8 mouse cellular contexts compared by ENCODE assay signal in the genomic region with DNA sequence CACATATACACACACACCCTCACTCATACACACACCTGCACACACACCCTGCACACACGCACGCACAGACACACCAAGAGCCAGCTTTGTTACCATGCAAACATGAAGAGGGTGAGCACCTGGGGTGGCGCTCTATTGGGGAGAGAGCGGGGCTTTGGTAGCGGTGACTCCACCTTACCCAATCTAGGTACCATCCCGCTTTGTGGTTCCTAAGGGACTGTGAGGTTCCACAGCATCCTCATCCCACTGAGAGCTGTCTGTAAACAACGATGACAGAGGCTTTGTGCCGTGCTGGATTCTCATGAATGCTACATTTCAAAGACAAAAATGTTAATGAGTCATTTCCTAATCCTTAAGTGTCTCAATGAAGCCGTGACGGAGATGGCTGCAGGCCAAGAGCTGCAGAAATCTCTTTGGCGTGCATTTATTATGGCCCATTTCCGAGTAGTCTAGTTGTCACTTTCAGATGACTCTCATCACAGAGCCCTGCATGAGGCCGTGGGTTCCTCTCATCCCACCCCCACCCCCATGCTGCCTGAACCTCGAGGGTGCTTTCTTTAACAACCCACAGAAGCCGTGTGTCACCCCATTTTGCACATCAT. TPM values are rescaled to one million over a fixed set of nuclear protein-coding genes. Genes with fewer than 3 reads are reported as not detected.
DNase-seq lines count a peak whose midpoint lies in the region; ATAC-seq and TF ChIP-seq lines count a peak whose summit lies in the region.

No protein-coding gene starts in this region.

- no peak overlapping the region for H3K4me2 ChIP-seq in hindbrain, embryonic 14.5 days (replicated peaks)
- H3K4me2 ChIP-seq in heart, embryonic 15.5 days, result no peak overlapping the region
- no peak overlapping the region for H3K4me2 ChIP-seq in midbrain, postnatal 0 days (ENCODE audit: low read depth, low read length, poor library complexity, severe bottlenecking)
- H3K4me2 ChIP-seq in liver, embryonic 11.5 days, result no peak overlapping the region

- no peak overlapping the region for H3K4me3 ChIP-seq in hindbrain, embryonic 14.5 days (replicated peaks; ENCODE audit: low read length)
- no peak overlapping the region for H3K4me3 ChIP-seq in hindbrain, embryonic 10.5 days
- H3K4me3 ChIP-seq in heart, embryonic 15.5 days, result no peak overlapping the region
- no peak overlapping the region for H3K4me3 ChIP-seq in midbrain, postnatal 0 days (ENCODE audit: low read depth, low read length)
- H3K4me3 ChIP-seq in liver, embryonic 11.5 days (ENCODE audit: low read depth, low read length), result no peak overlapping the region

- H3K9ac ChIP-seq in hindbrain, embryonic 14.5 days, result no peak overlapping the region
- no peak overlapping the region for H3K9ac ChIP-seq in heart, embryonic 15.5 days
- H3K9ac ChIP-seq in midbrain, postnatal 0 days (replicated peaks; ENCODE audit: low read length, poor library complexity, severe bottlenecking), result no peak overlapping the region
- H3K9ac ChIP-seq in liver, embryonic 11.5 days (ENCODE audit: low read depth, low read length), result no peak overlapping the region

- no peaks in the 10 kb centered on the region for H3K36me3 ChIP-seq in hindbrain, embryonic 14.5 days (replicated peaks; ENCODE audit: control insufficient read depth, insufficient read depth)
- H3K36me3 ChIP-seq in hindbrain, embryonic 10.5 days, result no peaks in the 10 kb centered on the region
- H3K36me3 ChIP-seq in heart, embryonic 15.5 days, result no peaks in the 10 kb centered on the region
- H3K36me3 ChIP-seq in midbrain, postnatal 0 days (ENCODE audit: insufficient read depth, low read length), result no peaks in the 10 kb centered on the region
- no peaks in the 10 kb centered on the region for H3K36me3 ChIP-seq in liver, embryonic 11.5 days (ENCODE audit: control insufficient read depth, insufficient read depth, low read length)

- H3K27me3 ChIP-seq in hindbrain, embryonic 14.5 days (ENCODE audit: control insufficient read depth, insufficient read depth, low read length), result no peaks in the 10 kb centered on the region
- H3K27me3 ChIP-seq in hindbrain, embryonic 10.5 days (ENCODE audit: insufficient read depth, poor library complexity, severe bottlenecking), result no peaks in the 10 kb centered on the region
- H3K27me3 ChIP-seq in heart, embryonic 15.5 days, result no peaks in the 10 kb centered on the region; the same call in 1 of the 2 replicates
- H3K27me3 ChIP-seq in midbrain, postnatal 0 days (ENCODE audit: insufficient read depth, low read length), result no peaks in the 10 kb centered on the region
- no peaks in the 10 kb centered on the region for H3K27me3 ChIP-seq in liver, embryonic 11.5 days (replicated peaks; ENCODE audit: control insufficient read depth, insufficient read depth, low read length)

- H3K27ac ChIP-seq in hindbrain, embryonic 14.5 days, result no peak overlapping the region
- H3K27ac ChIP-seq in hindbrain, embryonic 10.5 days, result no peak overlapping the region
- H3K27ac ChIP-seq in heart, embryonic 15.5 days, result no peak overlapping the region
- no peak overlapping the region for H3K27ac ChIP-seq in midbrain, postnatal 0 days (ENCODE audit: low read depth, low read length)
- no peak overlapping the region for H3K27ac ChIP-seq in liver, embryonic 11.5 days (ENCODE audit: low read depth, low read length)

- H3K4me1 ChIP-seq in hindbrain, embryonic 14.5 days (replicated peaks; ENCODE audit: control insufficient read depth, insufficient read depth, low read length), result peaks cover 9% of the 10 kb centered on the region; the same call in 1 of the 2 replicates
- H3K4me1 ChIP-seq in hindbrain, embryonic 10.5 days (replicated peaks), result peaks cover 8% of the 10 kb centered on the region; the same call in 1 of the 2 replicates
- H3K4me1 ChIP-seq in heart, embryonic 15.5 days (replicated peaks), result peaks cover 19% of the 10 kb centered on the region
- no peaks in the 10 kb centered on the region for H3K4me1 ChIP-seq in midbrain, postnatal 0 days (ENCODE audit: insufficient read depth, low read length)
- no peaks in the 10 kb centered on the region for H3K4me1 ChIP-seq in liver, embryonic 11.5 days (replicated peaks; ENCODE audit: control insufficient read depth, insufficient read depth, low read length)

- peak; percentile 55 for ATAC-seq in hindbrain, embryonic 14.5 days (ENCODE audit: low FRiP score)
- 0 out of 2 replicates have a peak, but pooled peaks have one; percentile 39 for ATAC-seq in heart, embryonic 15.5 days (replicated peaks; ENCODE audit: insufficient number of reproducible peaks, insufficient read depth, low FRiP score, low read depth)
- ATAC-seq in midbrain, postnatal 0 days (ENCODE audit: low FRiP score), result 0 out of 2 replicates have a peak, but pooled peaks have one; percentile 47
- ATAC-seq in liver, embryonic 11.5 days (replicated peaks; ENCODE audit: low FRiP score), result no peak
- ATAC-seq in megakaryocyte-erythroid progenitor cell, adult 5-6 weeks (replicated peaks; ENCODE audit: low FRiP score, low TSS enrichment, poor library complexity, severe bottlenecking), result no peak

- TF ChIP-seq CTCF in midbrain, postnatal 0 days (IDR thresholded peaks at IDR 0.05), result no peak

- DNase-seq in hindbrain, embryonic 14.5 days (ENCODE audit: low spot score), result peak; percentile 66
- no peak for DNase-seq in hindbrain, embryonic 10.5 days (ENCODE audit: low spot score)
- peak; percentile 74 for DNase-seq in ZHBTc4 (ENCODE audit: low read depth, low spot score)
- DNase-seq in layer of hippocampus, adult 8-10 months (ENCODE audit: low spot score in 2 of 2), result peak; percentile 41 to 66
- peak; percentile 79 for DNase-seq in midbrain, postnatal 0 days (ENCODE audit: low spot score)
- DNase-seq in liver, embryonic 11.5 days (ENCODE audit: low spot score), result no peak

- no peaks in the 10 kb centered on the region for H3K9me3 ChIP-seq in hindbrain, embryonic 14.5 days (ENCODE audit: control insufficient read depth, low read length)
- H3K9me3 ChIP-seq in hindbrain, embryonic 10.5 days, result no peaks in the 10 kb centered on the region
- H3K9me3 ChIP-seq in heart, embryonic 15.5 days (replicated peaks), result no peaks in the 10 kb centered on the region
- H3K9me3 ChIP-seq in midbrain, postnatal 0 days (ENCODE audit: low read length), result no peaks in the 10 kb centered on the region
- H3K9me3 ChIP-seq in liver, embryonic 11.5 days (ENCODE audit: control insufficient read depth, low read length), result no peaks in the 10 kb centered on the region

- 43% methylated on average over 15 of the region's 15 CpGs for whole genome bisulfite sequencing in hindbrain, embryonic 14.5 days
- WGBS in hindbrain, embryonic 10.5 days, result 81% methylated on average over 15 of the region's 15 CpGs
- 46% methylated on average over 15 of the region's 15 CpGs for WGBS in heart, embryonic 15.5 days
- WGBS in midbrain, postnatal 0 days, result 36% methylated on average over 15 of the region's 15 CpGs
- WGBS in liver, embryonic 11.5 days, result 70% methylated on average over 15 of the region's 15 CpGs

RNA-seq across cellular contexts. Expression of a gene that starts 10.5 kb away (rescaled TPM):
- 30.8 and 32.7 TPM in 2 replicates for polyA plus RNA-seq in hindbrain, embryonic 14.5 days (2014; fragmentation: Nextera tagmentation; extraction: Ambion mirVana)
- polyA plus RNA-seq in hindbrain, embryonic 10.5 days (2016; fragmentation: Nextera tagmentation; extraction: Ambion mirVana), result 4.0 and 5.4 TPM in 2 replicates
- polyA plus RNA-seq in heart, embryonic 15.5 days (2015; fragmentation: Nextera tagmentation; extraction: Ambion mirVana), result 3.9 and 12.3 TPM in 2 replicates
- total RNA-seq in layer of hippocampus, adult 8-10 months (2022), result 10 to 100 TPM in 2 of 4 experiments, 1 to 10 TPM in 2; 7.6 to 21.2 (median 13.4) TPM
- 36.0 and 38.8 TPM in 2 replicates for total RNA-seq in midbrain, postnatal 0 days (2014; rRNA removed)
- 36.6 and 43.6 TPM in 2 replicates for polyA plus RNA-seq in midbrain, postnatal 0 days (2015; fragmentation: Nextera tagmentation; extraction: Ambion mirVana)
- 1.3 and 1.8 TPM in 2 replicates for polyA plus RNA-seq in liver, embryonic 11.5 days (2014; fragmentation: Nextera tagmentation; extraction: Ambion mirVana)
- 0.32 TPM in 1 of 2 replicates, not detected in the other for total RNA-seq in megakaryocyte-erythroid progenitor cell, adult 5-6 weeks (2014; fragmentation: Nextera tagmentation)
- 0.38 TPM in 1 of 2 replicates, not detected in the other for total RNA-seq in megakaryocyte-erythroid progenitor cell, adult 5-6 weeks (2017)

Comparison
In these comparisons a context has a peak if more than half of its experiments do, and no peak if none do; other contexts are left out.
1. DNase-seq: peak in hindbrain, embryonic 14.5 days (single experiment), ZHBTc4 (single experiment), layer of hippocampus, adult 8-10 months (2 of 2) and midbrain, postnatal 0 days (single experiment); none in hindbrain, embryonic 10.5 days (single experiment) and liver, embryonic 11.5 days (single experiment).
2. ATAC-seq: peak in hindbrain, embryonic 14.5 days (single experiment), heart, embryonic 15.5 days (single experiment) and midbrain, postnatal 0 days (single experiment); none in liver, embryonic 11.5 days (single experiment) and megakaryocyte-erythroid progenitor cell, adult 5-6 weeks (single experiment).